Mouse (Mus musculus) T-helper 17 cell (primary cell): ENCODE data around the gene Ush2a.

Source experiments
- in situ Hi-C, 2 experiments: fragments of 300-600 bp; cut with MboI, MseI; formaldehyde crosslinking; loops; 1 replicate in 1 of 2; 2 replicates in 1 of 2; pipeline ENCODE4 v1.15.1; 2025; ENCODE audit warnings: high pct_unique_total_duplicates in 2 of 2

The Ush2a gene

DNA sequence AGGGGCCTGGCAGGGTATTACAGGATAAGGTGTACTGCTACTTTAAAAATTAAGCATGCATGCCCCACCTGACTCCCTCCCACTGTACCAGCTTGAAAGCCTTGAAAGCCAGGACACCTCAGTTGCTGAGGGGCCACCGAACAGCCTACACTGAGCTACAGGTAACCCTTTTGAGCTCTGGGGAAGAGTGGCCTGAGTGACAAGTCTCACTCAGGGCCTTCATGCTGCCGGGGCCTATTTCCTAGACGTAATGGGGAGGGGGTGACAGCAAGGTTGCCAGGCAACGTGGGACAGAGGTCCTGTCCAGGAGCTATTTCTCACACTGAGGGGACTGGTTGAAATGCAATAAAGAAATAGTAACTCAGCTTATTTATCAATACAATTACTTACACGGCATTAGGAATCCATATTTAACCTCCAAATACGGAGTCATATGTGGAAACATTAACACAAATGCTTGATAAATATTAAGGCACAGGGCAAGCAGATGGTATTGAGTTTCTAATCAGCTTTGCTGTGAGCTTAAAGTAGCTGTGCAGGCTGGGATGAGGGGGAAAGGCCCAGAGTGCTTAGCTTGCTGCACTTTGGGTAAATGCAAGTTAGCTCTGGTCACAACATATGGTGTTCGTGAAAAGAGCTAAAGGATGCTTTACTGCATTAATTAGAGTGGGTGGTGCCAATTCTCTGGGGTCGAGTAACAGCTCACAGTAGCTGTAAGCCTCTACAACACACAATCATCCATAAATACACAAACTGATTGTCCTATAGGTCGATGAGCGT lies at the start of gene Ush2a:
Gene Ush2a (plus strand): TSS at position 121 of the 780 bp plus-strand sequence.
- in situ Hi-C loops: loop anchor here in 1 of 2 experiments (25.0 kb wide), 1 partner anchor 1750 kb away; no protein-coding TSS in a partner anchor

DNA sequence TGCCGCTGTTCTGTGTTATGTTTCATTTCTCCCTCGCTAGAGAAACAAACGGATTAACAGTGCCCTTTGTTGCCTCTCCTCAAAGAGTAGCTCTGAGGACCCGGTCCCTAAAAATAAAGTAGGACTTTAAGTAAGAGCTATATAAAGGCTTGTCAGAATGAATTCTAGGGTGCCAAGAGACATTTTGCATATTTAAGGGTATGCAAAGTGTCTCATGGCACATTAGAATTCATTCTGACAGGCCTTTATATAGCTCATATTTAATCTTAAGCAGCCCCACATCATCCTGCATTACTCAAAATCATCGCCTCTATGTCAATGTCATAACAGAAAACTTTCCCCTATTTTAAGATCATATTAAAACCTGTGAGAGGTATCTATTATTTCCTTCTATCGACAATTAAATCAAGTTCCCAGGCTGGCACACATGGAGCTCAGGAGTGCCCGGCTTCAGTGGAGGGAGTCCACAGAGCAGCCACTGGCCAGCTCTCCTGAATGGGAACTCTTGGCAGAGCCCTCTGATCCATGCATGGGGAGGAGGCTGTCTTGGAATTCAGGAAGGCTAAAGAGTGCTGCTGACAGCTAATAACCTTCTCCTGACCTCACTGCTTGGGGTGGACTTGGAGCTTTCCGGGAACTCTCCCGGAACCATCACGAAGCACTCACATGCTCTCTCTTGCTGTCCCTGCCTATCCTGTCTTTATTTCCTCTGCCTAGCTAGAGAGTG lies 46.8 kb upstream of the Ush2a start:
- in situ Hi-C loops: loop anchor here in 1 of 2 experiments (10.0 kb wide), 1 partner anchor 610 kb away; no protein-coding TSS in a partner anchor

- in situ Hi-C loops: no loop called here
Observed at GRCm38 (mm10) chr1:188221226-188221792, 40.5 kb upstream of the Ush2a start.

DNA sequence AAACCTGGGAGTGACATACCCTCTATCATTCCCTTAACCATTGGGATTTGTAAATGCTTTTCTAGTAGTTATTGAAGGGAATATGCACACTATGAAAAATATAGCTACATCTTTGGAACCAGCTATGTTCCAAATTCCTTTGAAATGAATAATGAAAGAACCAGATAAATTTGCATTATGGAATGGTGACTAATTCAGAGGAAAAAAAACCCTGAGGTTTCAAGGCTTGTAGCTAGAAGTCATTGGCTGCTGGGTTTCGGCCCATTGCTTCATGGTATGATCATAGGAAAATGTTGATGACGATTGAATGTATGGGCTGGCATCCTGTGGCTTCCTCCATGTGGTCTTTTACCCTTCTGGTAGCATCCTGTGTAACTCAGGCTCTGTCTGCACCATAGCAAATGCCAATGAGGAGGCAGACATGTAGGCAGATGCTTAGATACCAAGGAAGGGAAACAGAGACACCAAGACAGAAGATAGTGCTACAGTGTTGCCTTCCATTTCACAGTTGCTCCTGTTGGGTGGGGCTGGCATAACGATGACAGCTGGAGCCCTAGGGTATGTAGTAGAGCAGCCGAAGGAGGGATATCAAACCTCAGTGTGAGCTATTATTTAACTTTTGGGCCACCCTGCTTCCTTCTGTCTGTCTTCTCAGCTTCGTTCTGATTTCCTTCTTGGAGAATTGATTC lies 28.6 kb upstream of the Ush2a start:
- in situ Hi-C loops: no loop called here

DNA sequence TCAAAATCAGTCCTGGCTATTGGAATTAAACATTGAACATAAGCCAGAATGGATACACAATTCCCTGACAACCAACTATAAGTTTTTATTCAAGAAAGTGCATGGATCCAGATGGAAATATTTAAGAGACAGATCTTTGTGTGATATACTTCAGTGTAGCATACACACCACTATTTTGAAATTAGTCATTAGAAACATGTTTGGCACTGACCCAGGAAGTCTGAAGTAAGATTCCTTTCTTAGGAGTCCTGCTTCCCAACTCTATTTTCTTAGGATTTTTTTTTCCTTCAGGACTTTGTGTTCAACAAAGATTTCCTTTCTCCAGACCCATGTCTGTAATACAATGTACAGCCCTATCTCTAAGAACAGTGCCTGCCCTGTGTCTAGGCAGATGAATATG lies 23.2 kb upstream of the Ush2a start:
- in situ Hi-C loops: no loop called here

GRCm38 (mm10) chr1:188241766-188242165 lies 20.1 kb upstream of the Ush2a start:
- in situ Hi-C loops: no loop called here

DNA sequence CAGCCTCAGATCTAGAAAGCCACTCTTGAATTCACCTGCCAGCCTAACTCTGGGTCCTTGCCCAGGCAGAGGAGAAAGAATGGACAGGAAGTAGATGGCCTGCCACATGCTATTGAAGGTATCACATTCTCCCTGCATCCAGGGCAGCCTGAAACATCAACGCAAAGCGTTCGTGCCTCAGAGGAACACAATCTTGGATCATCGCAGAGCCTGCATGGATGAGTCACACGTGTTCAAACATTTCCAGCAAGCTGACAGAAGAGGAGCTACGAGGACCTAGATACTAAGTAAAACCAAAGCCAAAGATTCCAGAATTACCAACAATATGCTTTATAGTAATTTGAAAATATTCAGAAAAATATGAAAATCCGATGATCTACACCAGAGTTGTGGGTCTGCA lies 4.3 kb upstream of the Ush2a start:
- in situ Hi-C loops: loop anchor here in 1 of 2 experiments (25.0 kb wide), 1 partner anchor 1755 kb away; no protein-coding TSS in a partner anchor

- in situ Hi-C loops: loop anchor here in 1 of 2 experiments (25.0 kb wide), 1 partner anchor 1752 kb away; no protein-coding TSS in a partner anchor
Observed at GRCm38 (mm10) chr1:188260259-188261107, 1.3 kb upstream of the Ush2a start.

GRCm38 (mm10) chr1:188267127-188267722 lies 5.4 kb downstream of the Ush2a start:
- in situ Hi-C loops: loop anchor here in 1 of 2 experiments (25.0 kb wide), 1 partner anchor 1745 kb away; no protein-coding TSS in a partner anchor

DNA sequence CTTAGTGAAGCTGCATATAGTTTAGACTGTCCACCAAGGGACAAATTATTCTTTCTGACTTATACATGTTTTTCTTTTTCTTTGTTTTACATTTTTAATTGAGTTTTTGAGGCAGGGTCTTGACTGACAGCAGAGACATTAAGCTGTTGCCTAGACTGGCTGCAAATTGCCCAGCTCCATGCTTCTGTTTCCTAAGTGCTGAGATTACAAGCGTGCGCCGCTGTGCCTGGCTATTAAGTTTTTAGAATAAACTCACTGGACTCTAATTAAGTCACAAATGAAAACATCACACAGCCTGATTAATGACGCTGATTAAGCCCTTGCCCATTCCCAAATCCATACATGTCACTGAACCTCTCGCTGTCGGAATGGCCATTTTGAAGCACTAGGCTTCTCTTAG lies 7.2 kb downstream of the Ush2a start:
- in situ Hi-C loops: loop anchor here in 1 of 2 experiments (25.0 kb wide), 1 partner anchor 1743 kb away; no protein-coding TSS in a partner anchor

DNA sequence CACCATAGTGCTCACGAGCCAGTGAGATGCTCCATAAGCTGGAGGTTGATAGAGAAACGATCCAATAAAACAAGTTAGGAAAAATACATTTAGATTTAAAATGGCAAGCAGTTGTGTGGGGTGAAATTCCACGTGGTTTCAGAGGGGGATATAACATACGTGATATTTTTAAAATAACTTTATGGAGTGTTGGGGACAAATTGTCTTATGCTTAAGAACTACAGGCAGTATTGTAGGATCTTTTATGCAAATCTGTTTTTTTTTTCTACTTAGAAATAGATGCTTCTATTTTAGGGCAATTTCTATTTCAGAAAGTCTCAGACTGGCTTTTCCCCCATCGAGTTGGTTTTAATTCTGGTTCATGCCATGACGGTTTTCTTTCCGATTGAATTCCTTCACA lies 51.5 kb downstream of the Ush2a start:
- in situ Hi-C loops: no loop called here

GRCm38 (mm10) chr1:188316574-188316973 lies 54.8 kb downstream of the Ush2a start:
- in situ Hi-C loops: no loop called here

DNA sequence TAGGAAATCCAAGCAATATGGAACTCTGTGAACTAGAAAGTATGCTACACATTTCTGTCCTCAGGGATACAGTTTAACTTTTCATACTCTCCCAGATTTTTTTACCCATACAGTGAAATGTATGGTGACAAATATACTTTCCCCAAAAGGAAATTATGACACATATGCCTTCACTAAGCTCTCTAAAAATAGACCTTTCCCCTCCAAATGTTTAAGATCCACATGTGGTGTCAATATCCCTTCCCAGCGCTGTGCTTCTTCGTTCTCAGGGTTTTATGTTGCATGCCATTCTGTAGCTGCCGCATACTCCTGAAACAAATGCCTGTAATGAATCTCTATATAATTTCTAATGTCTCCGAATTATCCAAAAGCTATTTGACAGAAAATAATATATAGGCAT lies 58.4 kb downstream of the Ush2a start:
- in situ Hi-C loops: no loop called here

GRCm38 (mm10) chr1:188321534-188321933 lies 59.7 kb downstream of the Ush2a start:
- in situ Hi-C loops: no loop called here

DNA sequence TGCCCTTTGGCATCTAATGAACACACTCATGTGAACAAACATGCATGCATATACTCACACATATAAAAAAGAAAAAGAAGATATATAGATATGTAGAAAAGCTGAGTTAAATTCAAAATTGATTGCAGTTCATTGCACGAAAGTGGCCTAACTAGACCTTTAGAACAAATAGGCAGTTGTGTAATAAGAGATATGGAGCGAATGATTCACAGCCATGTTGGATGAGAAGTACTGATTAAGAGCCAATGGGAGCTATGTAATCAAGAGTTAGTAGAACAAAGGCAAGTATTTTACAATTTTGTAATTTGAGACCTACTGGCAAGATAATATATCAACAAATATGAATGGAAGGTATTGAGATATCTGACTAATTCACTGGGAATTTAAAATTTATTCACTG lies 68.6 kb downstream of the Ush2a start:
- in situ Hi-C loops: no loop called here

GRCm38 (mm10) chr1:188333936-188334335 lies 72.1 kb downstream of the Ush2a start:
- in situ Hi-C loops: no loop called here

- in situ Hi-C loops: no loop called here
Observed at GRCm38 (mm10) chr1:188347762-188348161, 85.9 kb downstream of the Ush2a start.

GRCm38 (mm10) chr1:188354726-188355125 lies 92.9 kb downstream of the Ush2a start:
- in situ Hi-C loops: loop anchor here in 1 of 2 experiments (10.0 kb wide), 1 partner anchor 1500 kb away; no protein-coding TSS in a partner anchor

- in situ Hi-C loops: no loop called here
Observed at GRCm38 (mm10) chr1:188363548-188363947, 101.7 kb downstream of the Ush2a start.

DNA sequence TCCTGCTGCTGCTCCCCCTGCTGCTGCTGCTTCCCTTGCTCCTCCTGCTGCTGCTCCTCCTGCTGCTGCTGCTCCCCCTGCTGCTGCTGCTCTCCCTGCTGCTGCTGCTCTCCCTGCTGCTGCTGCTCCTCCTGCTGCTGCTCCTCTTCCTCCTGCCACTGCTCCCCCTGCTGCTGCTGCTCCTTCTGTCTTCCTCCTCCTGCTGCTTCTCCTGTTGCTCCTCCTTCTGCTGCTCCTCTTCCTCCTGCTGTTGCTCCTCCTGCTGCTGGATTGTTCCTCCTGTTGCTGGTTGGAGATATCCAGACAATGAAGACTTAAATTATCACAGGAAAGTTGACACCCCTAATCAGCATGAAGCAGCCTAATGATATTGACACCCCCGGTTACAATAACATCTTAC lies 123.4 kb downstream of the Ush2a start:
- in situ Hi-C loops: no loop called here
